Mouse (Mus musculus) heart, embryonic 10.5 days (tissue): ENCODE measurements around the gene Ank3. TPM values are rescaled to one million over a fixed set of nuclear protein-coding genes. Genes with fewer than 3 reads are reported as not detected.

Source experiments
- DNase-seq: peaks from one replicate; pipeline ENCODE4 v3.0.0-alpha.2; 2017; ENCODE audit warnings: low spot score
- H3K27ac ChIP-seq: fragments of 300-500 bp; sonication (generic); 2 replicates; pipeline ENCODE4 v1.5.1; 2016; ENCODE audit warnings: mild to moderate bottlenecking
- H3K27me3 ChIP-seq: fragments of 300-500 bp; sonication (generic); 2 replicates; pipeline ENCODE4 v1.6.1; 2016; ENCODE audit warnings: mild to moderate bottlenecking; ENCODE audit not compliant: poor library complexity, insufficient read depth, severe bottlenecking
- H3K36me3 ChIP-seq: fragments of 300-500 bp; sonication (generic); 2 replicates; pipeline ENCODE4 v1.6.1; 2016; ENCODE audit warnings: mild to moderate bottlenecking, moderate library complexity
- H3K4me1 ChIP-seq: fragments of 300-500 bp; sonication (generic); 2 replicates; pipeline ENCODE4 v1.6.1; 2016; ENCODE audit warnings: mild to moderate bottlenecking
- H3K4me3 ChIP-seq: fragments of 300-500 bp; sonication (generic); 2 replicates; pipeline ENCODE4 v1.5.1; 2016; ENCODE audit warnings: mild to moderate bottlenecking, moderate library complexity
- H3K9me3 ChIP-seq: fragments of 300-500 bp; sonication (generic); 2 replicates; pipeline ENCODE4 v1.6.1; 2016; ENCODE audit warnings: mild to moderate bottlenecking, moderate library complexity
- WGBS: fragments of 180-500 bp; shearing (Covaris S2); methylation state at CpG from one replicate; pipeline ENCODE4 v1.1.7; 2016; 5-methylcytosine and 5-hydroxymethylcytosine counted together
- polyA plus RNA-seq: library from polyadenylated mRNA; unstranded; fragments of >200 nt; fragmentation: Nextera tagmentation; extraction: Ambion mirVana; gene quantifications from 2 replicates; pipeline ENCODE4 v1.2.1, GENCODE M21; 2016

Ank3 gene
- polyA plus RNA-seq, 1 experiment from 2014 or later, result 54.8 TPM

DNA sequence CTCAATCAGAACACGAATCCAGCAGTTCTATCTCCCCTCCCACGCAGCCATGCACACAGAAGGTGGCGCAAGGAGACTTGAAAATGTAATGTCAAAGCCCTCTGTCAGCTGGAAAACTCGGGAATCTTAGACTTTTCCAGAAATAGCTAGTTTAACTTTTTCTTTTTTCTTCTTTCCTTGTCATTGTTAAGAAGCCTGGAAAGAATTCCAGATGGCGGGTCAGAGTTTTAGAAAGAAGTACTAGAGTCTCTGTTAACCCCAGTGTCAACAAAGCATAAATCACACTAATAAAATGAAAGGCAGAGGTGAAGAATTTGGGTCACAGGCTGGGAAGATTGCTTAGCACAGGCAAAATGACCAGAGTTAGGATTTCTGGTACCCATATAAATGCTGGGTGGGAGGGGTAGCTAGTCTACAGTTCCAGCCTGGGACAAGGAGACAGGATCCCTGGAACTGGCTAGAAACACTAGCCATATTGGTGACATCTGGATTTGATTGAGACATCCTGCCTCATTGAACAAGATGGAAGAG, 340.2 kb downstream of the Ank3 start:
- H3K27me3 ChIP-seq, result no peaks in the 10 kb centered on the region
- WGBS, result 66% methylated on average over 5 of the region's 5 CpGs
- H3K27ac ChIP-seq, result no peak overlapping the region

DNA sequence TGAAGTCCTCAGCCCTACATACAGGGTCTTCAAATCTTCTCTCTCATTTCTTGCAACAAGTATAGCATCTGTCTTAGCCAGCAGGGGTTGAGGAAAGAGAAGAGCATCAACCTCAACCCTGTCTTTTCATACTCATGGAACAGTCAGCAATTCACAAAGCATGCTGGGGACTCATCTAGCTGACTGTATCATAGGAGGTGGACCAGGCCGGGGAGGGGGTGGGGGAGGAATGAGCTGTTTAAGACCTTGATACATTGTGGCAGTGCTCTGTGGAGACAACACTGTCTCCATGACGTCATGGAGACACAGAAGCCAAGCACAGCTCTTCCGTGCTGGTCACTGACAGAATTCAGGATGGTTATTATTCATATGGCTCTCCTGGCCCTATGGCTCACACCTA, 344.0 kb downstream of the Ank3 start:
- peaks cover 25% of the 10 kb centered on the region; the same call in 1 of the 2 replicates for H3K4me1 ChIP-seq
- no peak overlapping the region for H3K27ac ChIP-seq
- DNase-seq, result no peak
- H3K9me3 ChIP-seq, result no peaks in the 10 kb centered on the region
- 68% methylated on average over 3 of the region's 3 CpGs for WGBS
- no peaks in the 10 kb centered on the region for H3K36me3 ChIP-seq
- no peak overlapping the region for H3K4me3 ChIP-seq
- no peaks in the 10 kb centered on the region for H3K27me3 ChIP-seq

More for the DNA sequence above, 340.2 kb downstream of the Ank3 start:
- Histone ChIP-seq H3K36me3 (no peaks in the 10 kb centered on the region), H3K4me1 (peaks cover 15% of the 10 kb centered on the region; the same call in 1 of the 2 replicates), H3K9me3 (no peaks in the 10 kb centered on the region), H3K4me3 (no peak overlapping the region)
- DNase-seq, result no peak

DNA sequence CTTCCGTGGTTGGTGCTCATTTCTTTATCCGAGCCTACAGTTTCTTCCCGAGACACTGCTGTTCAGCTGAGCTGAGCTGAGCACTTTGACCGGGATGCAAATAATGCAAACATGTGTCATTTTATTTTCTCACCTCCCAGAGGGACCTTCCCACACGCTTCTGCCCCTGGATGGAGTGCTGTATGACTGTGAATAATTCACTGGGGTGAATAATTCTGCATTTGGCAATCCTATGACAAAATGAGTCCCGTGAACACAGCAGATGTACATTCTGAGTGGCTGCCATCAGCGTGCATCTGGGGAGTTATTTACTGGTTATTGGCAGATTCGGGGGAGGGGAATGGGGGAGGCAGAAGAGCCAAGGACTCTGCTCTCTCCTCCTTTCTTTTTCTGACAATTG, 345.6 kb downstream of the Ank3 start:
- WGBS, result 72% methylated on average over 8 of the region's 8 CpGs
- H3K27me3 ChIP-seq, result no peaks in the 10 kb centered on the region

DNA sequence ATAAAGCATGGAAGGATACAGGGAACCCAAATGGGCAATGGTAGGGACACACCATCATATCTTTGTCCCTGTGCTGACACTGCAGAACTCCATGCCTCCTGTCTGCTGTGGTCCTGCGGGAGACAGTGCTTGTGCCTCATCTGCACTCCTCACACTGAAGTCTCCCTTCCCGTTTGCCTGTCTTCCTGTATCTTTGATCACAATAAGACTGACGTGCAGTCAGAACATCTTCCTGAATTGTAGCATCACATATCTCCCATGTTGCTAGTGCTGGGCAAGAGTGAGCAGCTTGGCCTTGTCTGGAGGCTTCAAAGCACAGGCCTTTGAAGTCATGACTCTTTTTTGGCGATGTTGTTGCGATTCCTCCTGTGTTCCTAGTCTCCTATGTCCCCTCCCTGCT, 346.3 kb downstream of the Ank3 start:
- no peaks in the 10 kb centered on the region for H3K27me3 ChIP-seq
- no peak overlapping the region for H3K27ac ChIP-seq
- no peak overlapping the region for H3K4me3 ChIP-seq
- H3K9me3 ChIP-seq, result no peaks in the 10 kb centered on the region
- WGBS, result 71% methylated on average over 5 of the region's 5 CpGs
- H3K36me3 ChIP-seq, result no peaks in the 10 kb centered on the region
- DNase-seq, result no peak
- H3K4me1 ChIP-seq, result peaks cover 19% of the 10 kb centered on the region; the same call in 1 of the 2 replicates

More for the DNA sequence above, 345.6 kb downstream of the Ank3 start:
- no peak overlapping the region for H3K27ac ChIP-seq
- H3K4me1 ChIP-seq, result peaks cover 25% of the 10 kb centered on the region; the same call in 1 of the 2 replicates
- no peak overlapping the region for H3K4me3 ChIP-seq
- H3K36me3 ChIP-seq, result no peaks in the 10 kb centered on the region
- no peaks in the 10 kb centered on the region for H3K9me3 ChIP-seq
- DNase-seq, result no peak

DNA sequence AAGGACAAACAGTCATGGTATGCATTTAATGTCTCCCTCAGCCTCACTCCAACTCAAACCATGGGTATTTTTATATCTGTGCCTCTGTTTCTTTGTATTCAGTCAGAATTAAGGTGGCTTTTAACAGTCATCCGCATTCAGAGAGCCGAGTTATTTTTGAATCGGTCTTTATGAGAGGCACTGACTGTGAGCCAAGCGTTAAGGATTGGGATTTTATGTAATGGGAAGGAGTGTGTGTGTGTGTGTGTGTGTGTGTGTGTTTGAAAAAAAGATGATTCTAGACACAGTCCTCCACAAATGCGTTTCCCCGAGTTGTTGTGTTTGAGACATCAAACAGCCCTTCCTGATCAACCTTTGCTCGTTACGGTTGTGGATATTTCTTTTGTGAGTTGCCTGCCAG, 347.7 kb downstream of the Ank3 start:
- no peaks in the 10 kb centered on the region for H3K36me3 ChIP-seq
- no peak overlapping the region for H3K27ac ChIP-seq
- DNase-seq, result no peak
- peaks cover 19% of the 10 kb centered on the region; the same call in 1 of the 2 replicates for H3K4me1 ChIP-seq
- H3K9me3 ChIP-seq, result no peaks in the 10 kb centered on the region
- H3K4me3 ChIP-seq, result no peak overlapping the region
- H3K27me3 ChIP-seq, result no peaks in the 10 kb centered on the region
- 82% methylated on average over 8 of the region's 8 CpGs for WGBS

DNA sequence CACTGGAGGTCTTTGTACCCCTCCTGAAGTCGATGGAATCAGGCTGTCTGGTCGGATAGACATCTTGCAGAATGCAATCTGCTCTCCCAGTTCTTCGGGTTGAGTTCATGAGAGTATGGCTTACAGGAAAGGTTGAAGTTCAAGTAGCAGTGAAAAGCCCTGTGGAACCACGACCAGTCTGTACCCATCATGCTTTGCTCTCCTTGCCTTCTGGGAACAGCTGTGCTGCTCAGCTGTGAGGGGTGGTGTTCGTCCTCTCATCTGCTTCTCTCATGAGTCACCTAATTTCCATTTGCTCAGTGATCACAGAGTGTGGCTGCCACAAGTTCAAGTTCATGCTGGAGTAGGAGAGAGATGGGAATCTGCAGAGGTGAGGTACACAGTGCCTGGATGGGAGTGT, 348.2 kb downstream of the Ank3 start:
- Histone ChIP-seq H3K4me3 (no peak overlapping the region), H3K27me3 (no peaks in the 10 kb centered on the region), H3K36me3 (no peaks in the 10 kb centered on the region), H3K9me3 (no peaks in the 10 kb centered on the region), H3K27ac (no peak overlapping the region), H3K4me1 (peaks cover 19% of the 10 kb centered on the region; the same call in 1 of the 2 replicates)
- 69% methylated on average over 5 of the region's 5 CpGs for WGBS
- DNase-seq, result no peak

DNA sequence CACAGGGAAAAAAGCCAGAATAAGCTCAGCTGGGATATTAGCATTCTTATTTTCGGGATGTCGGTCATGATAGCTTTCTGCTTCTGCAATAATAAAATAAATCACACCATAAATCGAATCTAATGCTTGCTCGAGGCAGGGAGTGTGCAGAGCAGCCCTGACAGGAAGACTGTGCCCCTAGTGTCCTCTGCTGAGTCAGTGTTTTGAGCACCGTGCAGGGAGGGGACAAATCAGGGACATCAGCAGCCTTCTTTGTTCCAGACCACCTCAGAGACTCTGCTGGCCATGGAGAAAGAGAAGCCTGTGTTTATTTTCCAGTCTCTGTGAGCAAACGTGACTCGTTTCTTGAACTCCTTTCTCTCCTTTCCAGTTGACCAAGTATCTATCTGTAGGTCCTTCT, 352.8 kb downstream of the Ank3 start:
- peaks cover 4% of the 10 kb centered on the region; the same call in 1 of the 2 replicates for H3K4me1 ChIP-seq
- no peak for DNase-seq
- no peak overlapping the region for H3K4me3 ChIP-seq
- no peaks in the 10 kb centered on the region for H3K27me3 ChIP-seq
- no peak overlapping the region for H3K27ac ChIP-seq
- H3K9me3 ChIP-seq, result no peaks in the 10 kb centered on the region
- 52% methylated on average over 7 of the region's 7 CpGs for WGBS
- H3K36me3 ChIP-seq, result no peaks in the 10 kb centered on the region

DNA sequence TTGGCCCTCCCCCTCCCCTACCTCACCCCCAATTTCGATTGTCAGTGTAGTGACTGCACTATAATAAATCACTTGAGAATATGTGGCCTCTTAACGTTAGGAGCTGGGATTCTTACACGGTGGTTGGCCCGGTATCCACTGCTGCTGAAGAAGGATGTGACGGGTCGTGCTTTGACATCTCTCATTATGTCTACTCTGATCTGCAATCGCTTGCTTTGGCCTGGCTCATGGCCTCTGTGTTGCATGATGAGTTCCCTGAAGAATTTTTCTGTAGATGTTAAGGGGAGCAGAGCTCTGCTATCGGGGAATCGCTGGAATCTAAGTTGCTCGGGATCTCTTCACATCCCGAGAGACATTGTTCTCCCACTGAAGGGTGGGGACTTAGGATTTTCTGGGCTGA, 354.9 kb downstream of the Ank3 start:
- 78% methylated on average over 11 of the region's 11 CpGs for WGBS
- Histone ChIP-seq H3K27me3 (no peaks in the 10 kb centered on the region), H3K4me3 (no peak overlapping the region), H3K36me3 (no peaks in the 10 kb centered on the region), H3K4me1 (no peaks in the 10 kb centered on the region; the same call in 1 of the 2 replicates), H3K27ac (no peak overlapping the region), H3K9me3 (no peaks in the 10 kb centered on the region)
- no peak for DNase-seq

DNA sequence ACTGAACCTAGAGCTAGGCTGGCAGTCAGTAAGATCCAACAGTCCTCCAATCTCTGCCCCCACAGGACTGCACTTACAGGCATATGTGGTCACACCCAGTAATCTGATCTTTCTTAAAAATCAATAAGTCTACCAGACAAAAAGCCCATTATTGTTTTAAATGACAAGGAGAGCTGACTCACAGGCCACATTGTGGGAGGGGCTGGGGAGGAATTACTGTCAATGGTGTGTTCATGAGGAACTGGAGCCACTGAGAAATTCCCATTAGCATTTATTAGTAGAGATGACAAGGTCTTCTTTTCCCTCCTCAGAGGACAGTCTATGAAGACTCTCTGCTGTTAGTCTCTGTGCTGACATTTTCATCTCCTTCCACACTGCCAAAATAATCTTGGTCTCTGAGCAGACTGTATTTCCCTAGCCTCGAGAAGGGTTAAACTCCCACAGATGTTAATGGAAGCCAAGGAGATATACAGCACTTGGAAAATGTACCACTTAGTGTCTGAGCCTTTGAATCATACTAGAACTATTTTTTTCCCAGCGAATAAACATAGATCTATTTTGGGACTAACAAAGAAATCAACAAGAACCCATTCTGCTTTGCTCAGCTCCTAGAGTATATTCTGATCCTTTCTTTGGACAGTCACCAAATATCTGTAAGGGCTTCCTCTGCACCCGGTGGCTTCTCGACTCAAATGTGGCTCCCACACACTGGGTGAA, 358.5 kb downstream of the Ank3 start:
- no peak for DNase-seq
- H3K36me3 ChIP-seq, result no peaks in the 10 kb centered on the region
- no peak overlapping the region for H3K4me3 ChIP-seq
- H3K9me3 ChIP-seq, result no peaks in the 10 kb centered on the region
- H3K27me3 ChIP-seq, result no peaks in the 10 kb centered on the region
- H3K4me1 ChIP-seq, result peaks cover 12% of the 10 kb centered on the region
- WGBS, result 71% methylated on average over 4 of the region's 4 CpGs
- no peak overlapping the region for H3K27ac ChIP-seq

DNA sequence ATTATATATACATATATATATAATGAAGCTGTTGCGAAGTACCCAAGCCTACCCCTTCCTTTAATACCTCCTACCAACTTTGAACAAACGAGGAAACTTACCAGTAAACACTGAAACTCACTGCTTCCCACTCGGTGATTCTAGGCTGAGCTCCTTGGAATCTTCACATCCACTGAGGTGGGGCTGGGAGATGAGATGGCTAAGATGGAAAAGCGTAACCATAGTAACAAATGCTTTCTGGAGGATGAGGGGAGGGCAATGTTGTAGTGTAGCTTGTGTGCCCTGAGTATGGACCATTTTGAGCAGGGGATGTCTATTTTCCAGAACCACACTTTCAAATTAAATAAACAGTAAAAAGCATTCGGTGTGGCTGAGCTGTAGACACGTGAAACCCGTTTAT, 364.4 kb downstream of the Ank3 start:
- H3K4me3 ChIP-seq, result no peak overlapping the region
- H3K36me3 ChIP-seq, result no peaks in the 10 kb centered on the region
- no peaks in the 10 kb centered on the region for H3K27me3 ChIP-seq
- peaks cover 12% of the 10 kb centered on the region for H3K4me1 ChIP-seq
- 84% methylated on average over 7 of the region's 7 CpGs for WGBS
- DNase-seq, result no peak
- H3K27ac ChIP-seq, result no peak overlapping the region
- no peaks in the 10 kb centered on the region for H3K9me3 ChIP-seq

DNA sequence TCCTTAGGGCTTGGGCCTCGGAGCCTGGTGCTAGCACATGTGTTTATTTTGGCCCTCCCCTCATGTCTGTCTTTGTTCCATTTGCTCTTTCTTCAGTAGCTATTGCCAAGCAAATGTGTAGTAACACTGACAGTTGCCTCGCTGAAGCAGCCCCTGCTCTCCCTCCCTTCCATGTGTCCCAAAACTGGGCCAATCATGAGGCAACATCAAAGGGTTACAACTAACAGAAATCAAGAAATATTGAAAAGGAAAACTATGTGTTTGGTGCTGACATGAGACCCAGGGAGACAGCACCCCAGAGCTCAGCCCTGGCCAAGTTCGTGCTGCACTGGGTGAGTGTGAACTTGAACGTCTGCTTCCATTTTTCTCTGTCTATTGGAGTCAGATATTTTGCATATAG, 365.8 kb downstream of the Ank3 start:
- Histone ChIP-seq H3K4me1 (peaks cover 12% of the 10 kb centered on the region), H3K27me3 (no peaks in the 10 kb centered on the region), H3K27ac (no peak overlapping the region), H3K4me3 (no peak overlapping the region), H3K36me3 (no peaks in the 10 kb centered on the region), H3K9me3 (no peaks in the 10 kb centered on the region)
- 68% methylated on average over 4 of the region's 4 CpGs for WGBS
- no peak for DNase-seq

DNA sequence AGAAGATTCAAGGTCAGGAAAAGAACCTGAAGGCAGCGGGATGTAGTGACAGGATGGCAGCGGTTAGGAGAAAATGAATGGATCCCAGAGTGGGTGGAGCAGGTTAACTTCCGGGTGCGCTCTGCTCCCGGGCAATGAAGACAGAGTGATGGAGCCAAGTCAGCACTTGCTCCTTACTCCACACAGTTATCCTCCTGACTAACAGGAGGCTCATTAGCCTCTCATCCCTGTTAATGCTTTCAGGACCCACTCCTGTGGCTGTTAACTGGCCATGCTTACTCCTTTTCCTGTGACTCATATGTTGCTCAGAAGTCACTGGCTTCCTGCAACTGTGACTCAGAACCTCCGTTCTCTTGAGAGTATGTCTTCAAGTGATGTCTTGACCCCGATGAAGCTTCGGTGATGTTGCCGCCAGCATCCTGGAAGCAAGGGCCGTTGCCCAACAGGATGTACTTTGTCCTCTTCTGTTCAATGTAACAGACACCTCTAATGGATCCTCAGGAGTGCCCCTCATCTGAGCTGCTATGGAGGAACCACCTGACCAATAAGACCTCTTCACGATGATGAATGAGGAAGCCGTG, 378.6 kb downstream of the Ank3 start:
- H3K9me3 ChIP-seq, result no peaks in the 10 kb centered on the region
- peaks cover 23% of the 10 kb centered on the region for H3K4me1 ChIP-seq
- 65% methylated on average over 12 of the region's 12 CpGs for WGBS
- no peak overlapping the region for H3K4me3 ChIP-seq
- no peak for DNase-seq
- no peaks in the 10 kb centered on the region for H3K36me3 ChIP-seq
- no peak overlapping the region for H3K27ac ChIP-seq
- no peaks in the 10 kb centered on the region for H3K27me3 ChIP-seq

DNA sequence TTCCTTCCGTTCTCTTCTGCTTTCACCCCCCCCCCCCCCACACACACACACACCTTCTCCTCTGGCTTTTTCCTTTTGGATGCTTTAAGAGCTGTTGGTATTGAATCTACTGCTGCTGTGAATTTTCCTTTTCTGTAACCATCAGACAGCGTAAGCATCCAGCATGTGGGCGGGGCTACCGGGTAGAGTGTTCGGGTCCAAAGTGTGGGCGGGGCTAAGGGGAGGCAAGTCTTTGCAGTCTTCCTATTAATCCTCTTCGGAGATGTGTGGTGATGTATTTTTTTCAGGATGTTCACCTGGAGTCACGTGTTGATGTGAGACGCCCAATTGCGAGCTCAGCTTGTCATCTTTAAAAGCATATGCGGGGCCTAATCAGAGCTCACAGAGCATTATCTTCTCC, 379.2 kb downstream of the Ank3 start:
- Histone ChIP-seq H3K4me3 (no peak overlapping the region), H3K9me3 (no peaks in the 10 kb centered on the region), H3K27ac (no peak overlapping the region), H3K4me1 (peaks cover 23% of the 10 kb centered on the region), H3K27me3 (no peaks in the 10 kb centered on the region), H3K36me3 (no peaks in the 10 kb centered on the region)
- WGBS, result 78% methylated on average over 11 of the region's 11 CpGs
- DNase-seq, result no peak
